ENCODE assay signal across 17 mouse cellular contexts in the genomic region with DNA sequence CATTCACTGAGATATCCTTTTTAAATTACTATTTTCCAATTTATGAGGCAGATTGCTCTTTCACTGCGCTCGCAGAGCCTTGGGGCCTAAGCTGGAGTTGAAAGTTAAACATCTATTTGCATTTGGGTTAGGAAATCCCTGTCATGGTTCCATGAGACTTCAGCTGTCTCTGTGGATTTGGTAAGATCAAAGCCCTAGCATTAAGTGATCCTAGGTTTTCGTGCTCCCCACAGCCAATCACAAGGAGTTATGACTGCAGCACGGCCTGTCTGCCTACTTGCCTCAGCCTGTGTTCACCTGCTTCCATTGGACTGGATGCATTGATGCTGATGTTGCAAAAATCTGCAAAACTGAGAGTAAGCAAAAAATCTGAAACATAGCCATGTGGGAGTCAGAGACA.
DNase-seq lines count a peak whose midpoint lies in the region; ATAC-seq lines count a peak whose summit lies in the region.
"Had no signal": no experiment of that assay in that cellular context is flagged by ENCODE, and none has a peak within 500 bp of the region (broad histone marks: within the 10 kb centered on the region; RNA-seq: fewer than 3 reads in every experiment).

No protein-coding gene starts in this region.

- H3K36me3 ChIP-seq in hindbrain, embryonic 14.5 days (replicated peaks; ENCODE audit: control insufficient read depth, insufficient read depth) = no peaks in the 10 kb centered on the region
- no peaks in the 10 kb centered on the region for H3K36me3 ChIP-seq in hindbrain, embryonic 11.5 days (ENCODE audit: control insufficient read depth, insufficient read depth, low read length)
- no peaks in the 10 kb centered on the region for H3K36me3 ChIP-seq in midbrain, embryonic 13.5 days
- H3K36me3 ChIP-seq in midbrain, embryonic 10.5 days = no peaks in the 10 kb centered on the region
- H3K36me3 ChIP-seq in midbrain, embryonic 14.5 days (ENCODE audit: control insufficient read depth, insufficient read depth, low read length) = no peaks in the 10 kb centered on the region
- H3K36me3 ChIP-seq in neural tube, embryonic 15.5 days = no peaks in the 10 kb centered on the region
- H3K36me3 ChIP-seq: forebrain, embryonic 15.5 days; heart, embryonic 13.5 days had no signal

- WGBS in hindbrain, embryonic 14.5 days = 71% methylated on average over 4 of the region's 4 CpGs
- WGBS in hindbrain, embryonic 11.5 days = 83% methylated on average over 4 of the region's 4 CpGs
- 47% methylated on average over 4 of the region's 4 CpGs for WGBS in midbrain, embryonic 13.5 days
- WGBS in midbrain, embryonic 10.5 days = 85% methylated on average over 4 of the region's 4 CpGs
- 26% methylated on average over 4 of the region's 4 CpGs for WGBS in midbrain, embryonic 14.5 days
- WGBS in neural tube, embryonic 15.5 days = 74% methylated on average over 4 of the region's 4 CpGs

- H3K9me3 ChIP-seq in hindbrain, embryonic 14.5 days (ENCODE audit: control insufficient read depth, low read length) = no peaks in the 10 kb centered on the region
- H3K9me3 ChIP-seq in hindbrain, embryonic 11.5 days (ENCODE audit: control insufficient read depth, low read length) = no peaks in the 10 kb centered on the region
- H3K9me3 ChIP-seq in midbrain, embryonic 13.5 days = no peaks in the 10 kb centered on the region
- no peaks in the 10 kb centered on the region for H3K9me3 ChIP-seq in midbrain, embryonic 10.5 days (replicated peaks)
- H3K9me3 ChIP-seq in midbrain, embryonic 14.5 days (ENCODE audit: control insufficient read depth, low read length) = no peaks in the 10 kb centered on the region
- H3K9me3 ChIP-seq in neural tube, embryonic 15.5 days (replicated peaks) = no peaks in the 10 kb centered on the region
- H3K9me3 ChIP-seq: forebrain, embryonic 15.5 days; heart, embryonic 13.5 days had no signal

- peaks cover 21% of the 10 kb centered on the region for H3K4me1 ChIP-seq in hindbrain, embryonic 14.5 days (replicated peaks; ENCODE audit: control insufficient read depth, insufficient read depth, low read length)
- no peaks in the 10 kb centered on the region for H3K4me1 ChIP-seq in hindbrain, embryonic 11.5 days (replicated peaks; ENCODE audit: control insufficient read depth, insufficient read depth, low read length)
- peaks cover 50% of the 10 kb centered on the region for H3K4me1 ChIP-seq in midbrain, embryonic 13.5 days (replicated peaks)
- H3K4me1 ChIP-seq in midbrain, embryonic 10.5 days = peaks cover 21% of the 10 kb centered on the region
- H3K4me1 ChIP-seq in midbrain, embryonic 14.5 days (ENCODE audit: control insufficient read depth, insufficient read depth, low read length) = peaks cover 41% of the 10 kb centered on the region
- H3K4me1 ChIP-seq in neural tube, embryonic 15.5 days = peaks cover 23% of the 10 kb centered on the region

- peak overlapping the region; percentile 56; the same call in 1 of the 2 replicates for H3K27ac ChIP-seq in hindbrain, embryonic 14.5 days
- no peak overlapping the region for H3K27ac ChIP-seq in hindbrain, embryonic 11.5 days (ENCODE audit: low read depth, low read length)
- H3K27ac ChIP-seq in midbrain, embryonic 13.5 days = peak overlapping the region; percentile 65
- H3K27ac ChIP-seq in midbrain, embryonic 10.5 days (replicated peaks) = no peak overlapping the region
- peak overlapping the region; percentile 71 for H3K27ac ChIP-seq in midbrain, embryonic 14.5 days (replicated peaks; ENCODE audit: low read depth, low read length)
- H3K27ac ChIP-seq in neural tube, embryonic 15.5 days (replicated peaks) = 0 out of 2 replicates have a peak overlapping the region, but pooled peaks have one; percentile 28
- H3K27ac ChIP-seq: forebrain, embryonic 15.5 days; heart, embryonic 13.5 days had no signal

- H3K9ac ChIP-seq in hindbrain, embryonic 14.5 days = no peak overlapping the region
- no peak overlapping the region for H3K9ac ChIP-seq in hindbrain, embryonic 11.5 days (ENCODE audit: low read depth, low read length)
- H3K9ac ChIP-seq in midbrain, embryonic 13.5 days (replicated peaks) = no peak overlapping the region
- H3K9ac ChIP-seq in midbrain, embryonic 14.5 days (replicated peaks; ENCODE audit: low read length) = no peak overlapping the region
- H3K9ac ChIP-seq in neural tube, embryonic 15.5 days (replicated peaks) = no peak overlapping the region
- H3K9ac ChIP-seq: forebrain, embryonic 15.5 days; heart, embryonic 13.5 days had no signal

- DNase-seq in hindbrain, embryonic 14.5 days (ENCODE audit: low spot score) = no peak
- DNase-seq in hindbrain, embryonic 11.5 days (ENCODE audit: low spot score) = no peak
- DNase-seq in midbrain, embryonic 10.5 days (ENCODE audit: low spot score) = no peak
- peak; percentile 77 for DNase-seq in midbrain, embryonic 14.5 days
- DNase-seq in embryo, embryonic 9.5 days (ENCODE audit: extremely low spot score) = no peak
- DNase-seq: adrenal gland, postnatal 10 days; cerebellum, adult 11-12 months; cerebellum, adult 9-10 months; cerebellum, postnatal 25 days; gastrocnemius, postnatal 36 days; heart, adult 11 months; heart, postnatal 36 days had no signal

- H3K27me3 ChIP-seq in hindbrain, embryonic 14.5 days (ENCODE audit: control insufficient read depth, insufficient read depth, low read length) = no peaks in the 10 kb centered on the region
- no peaks in the 10 kb centered on the region for H3K27me3 ChIP-seq in hindbrain, embryonic 11.5 days (ENCODE audit: control insufficient read depth, insufficient read depth, low read length)
- no peaks in the 10 kb centered on the region for H3K27me3 ChIP-seq in midbrain, embryonic 13.5 days
- no peaks in the 10 kb centered on the region for H3K27me3 ChIP-seq in midbrain, embryonic 10.5 days (ENCODE audit: low read depth, poor library complexity, severe bottlenecking)
- no peaks in the 10 kb centered on the region for H3K27me3 ChIP-seq in midbrain, embryonic 14.5 days (ENCODE audit: control insufficient read depth, insufficient read depth, low read length)
- no peaks in the 10 kb centered on the region for H3K27me3 ChIP-seq in neural tube, embryonic 15.5 days (replicated peaks)
- H3K27me3 ChIP-seq: forebrain, embryonic 15.5 days; heart, embryonic 13.5 days had no signal

- no peak overlapping the region for H3K4me2 ChIP-seq in hindbrain, embryonic 14.5 days (replicated peaks)
- H3K4me2 ChIP-seq in hindbrain, embryonic 11.5 days (replicated peaks; ENCODE audit: low read depth, low read length) = no peak overlapping the region
- no peak overlapping the region for H3K4me2 ChIP-seq in midbrain, embryonic 13.5 days (replicated peaks)
- no peak overlapping the region for H3K4me2 ChIP-seq in midbrain, embryonic 14.5 days (ENCODE audit: low read length)
- no peak overlapping the region for H3K4me2 ChIP-seq in neural tube, embryonic 15.5 days
- H3K4me2 ChIP-seq: forebrain, embryonic 15.5 days; heart, embryonic 13.5 days had no signal

- no peak for ATAC-seq in hindbrain, embryonic 14.5 days (ENCODE audit: low FRiP score)
- no peak for ATAC-seq in hindbrain, embryonic 11.5 days (ENCODE audit: low FRiP score)
- ATAC-seq in midbrain, embryonic 13.5 days = peak; percentile 69; the same call in 1 of the 2 replicates
- peak; percentile 63; the same call in 1 of the 2 replicates for ATAC-seq in midbrain, embryonic 14.5 days (ENCODE audit: low FRiP score, low TSS enrichment)
- no peak for ATAC-seq in neural tube, embryonic 15.5 days (ENCODE audit: low FRiP score)
- ATAC-seq: forebrain, embryonic 15.5 days; hindbrain, embryonic 16.5 days had no signal

- no peak overlapping the region for H3K4me3 ChIP-seq in hindbrain, embryonic 14.5 days (replicated peaks; ENCODE audit: low read length)
- H3K4me3 ChIP-seq in hindbrain, embryonic 11.5 days (ENCODE audit: low read depth, low read length) = no peak overlapping the region
- H3K4me3 ChIP-seq in midbrain, embryonic 13.5 days (replicated peaks) = no peak overlapping the region
- no peak overlapping the region for H3K4me3 ChIP-seq in midbrain, embryonic 10.5 days
- H3K4me3 ChIP-seq in midbrain, embryonic 14.5 days (replicated peaks; ENCODE audit: low read depth, low read length) = no peak overlapping the region
- no peak overlapping the region for H3K4me3 ChIP-seq in neural tube, embryonic 15.5 days (replicated peaks)
- H3K4me3 ChIP-seq: forebrain, embryonic 15.5 days; heart, embryonic 13.5 days had no signal

Comparison
In these comparisons a context has a peak if more than half of its experiments do, and no peak if none do; other contexts are left out.
1. H3K27ac ChIP-seq: peak in hindbrain, embryonic 14.5 days (single experiment), midbrain, embryonic 13.5 days (single experiment), midbrain, embryonic 14.5 days (single experiment) and neural tube, embryonic 15.5 days (single experiment); none in hindbrain, embryonic 11.5 days (single experiment) and midbrain, embryonic 10.5 days (single experiment).
2. ATAC-seq: peak in midbrain, embryonic 13.5 days (single experiment) and midbrain, embryonic 14.5 days (single experiment); none in hindbrain, embryonic 14.5 days (single experiment), hindbrain, embryonic 11.5 days (single experiment) and neural tube, embryonic 15.5 days (single experiment).